In genomic region chr3:130026181-130026580, GRCm38 (mm10) we compare ENCODE assay signal across 24 mouse cellular contexts. TPM values are rescaled to one million over a fixed set of nuclear protein-coding genes. Genes with fewer than 3 reads are reported as not detected.
DNase-seq lines count a peak whose midpoint lies in the region; ATAC-seq and TF ChIP-seq lines count a peak whose summit lies in the region.
"Had no signal": no experiment of that assay in that cellular context is flagged by ENCODE, and none has a peak within 500 bp of the region (broad histone marks: within the 10 kb centered on the region; RNA-seq: fewer than 3 reads in every experiment).

No protein-coding gene starts in this region.

- H3K4me3 ChIP-seq in midbrain, embryonic 13.5 days (replicated peaks) = no peak overlapping the region
- no peak overlapping the region for H3K4me3 ChIP-seq in midbrain, embryonic 11.5 days (ENCODE audit: low read depth, low read length)
- H3K4me3 ChIP-seq in forebrain, embryonic 16.5 days (replicated peaks; ENCODE audit: low read length) = no peak overlapping the region
- H3K4me3 ChIP-seq in stomach, postnatal 0 days (ENCODE audit: low read depth, low read length) = no peak overlapping the region
- H3K4me3 ChIP-seq: embryonic facial prominence, embryonic 12.5 days; erythroblast, embryonic 14.5 days; hindbrain, embryonic 10.5 days; midbrain, embryonic 15.5 days; myocyte; neural tube, embryonic 15.5 days; stomach, embryonic 15.5 days had no signal

- H3K36me3 ChIP-seq in midbrain, embryonic 13.5 days = peaks cover 58% of the 10 kb centered on the region
- peaks cover 12% of the 10 kb centered on the region for H3K36me3 ChIP-seq in midbrain, embryonic 11.5 days (ENCODE audit: control insufficient read depth, insufficient read depth, low read length)
- H3K36me3 ChIP-seq in forebrain, embryonic 16.5 days (ENCODE audit: control insufficient read depth, insufficient read depth) = peaks cover 16% of the 10 kb centered on the region
- H3K36me3 ChIP-seq in stomach, postnatal 0 days (ENCODE audit: control insufficient read depth, insufficient read depth, low read length) = peaks cover 20% of the 10 kb centered on the region

- H3K27ac ChIP-seq in midbrain, embryonic 13.5 days = no peak overlapping the region
- no peak overlapping the region for H3K27ac ChIP-seq in midbrain, embryonic 11.5 days (ENCODE audit: low read depth, low read length)
- H3K27ac ChIP-seq in forebrain, embryonic 16.5 days (ENCODE audit: low read length) = no peak overlapping the region
- H3K27ac ChIP-seq in stomach, postnatal 0 days (replicated peaks) = no peak overlapping the region
- H3K27ac ChIP-seq: embryonic facial prominence, embryonic 12.5 days; hindbrain, embryonic 10.5 days; midbrain, embryonic 15.5 days; neural tube, embryonic 15.5 days; stomach, embryonic 15.5 days had no signal

- H3K9me3 ChIP-seq in midbrain, embryonic 13.5 days = no peaks in the 10 kb centered on the region
- H3K9me3 ChIP-seq in midbrain, embryonic 11.5 days (ENCODE audit: control insufficient read depth, low read length) = no peaks in the 10 kb centered on the region
- no peaks in the 10 kb centered on the region for H3K9me3 ChIP-seq in forebrain, embryonic 16.5 days (ENCODE audit: control insufficient read depth, low read length)
- H3K9me3 ChIP-seq in stomach, postnatal 0 days (ENCODE audit: control insufficient read depth, low read length) = no peaks in the 10 kb centered on the region
- H3K9me3 ChIP-seq: embryonic facial prominence, embryonic 12.5 days; hindbrain, embryonic 10.5 days; midbrain, embryonic 15.5 days; neural tube, embryonic 15.5 days; stomach, embryonic 15.5 days had no signal

- ATAC-seq in midbrain, embryonic 13.5 days = 0 out of 2 replicates have a peak, but pooled peaks have one; percentile 30
- ATAC-seq in midbrain, embryonic 11.5 days (ENCODE audit: low FRiP score) = no peak
- ATAC-seq in forebrain, embryonic 16.5 days = peak; percentile 40
- no peak for ATAC-seq in stomach, postnatal 0 days (ENCODE audit: low FRiP score, low TSS enrichment)
- ATAC-seq: activated CD4-positive, CD25-positive, alpha-beta regulatory T cell, adult 4 months; CD4-positive, CD25-positive, alpha-beta regulatory T cell, adult 4 months; midbrain, embryonic 15.5 days had no signal

- no peak overlapping the region for H3K4me2 ChIP-seq in midbrain, embryonic 13.5 days (replicated peaks)
- no peak overlapping the region for H3K4me2 ChIP-seq in midbrain, embryonic 11.5 days
- H3K4me2 ChIP-seq in forebrain, embryonic 16.5 days (ENCODE audit: low read length) = no peak overlapping the region
- H3K4me2 ChIP-seq in stomach, postnatal 0 days (replicated peaks; ENCODE audit: low read depth) = no peak overlapping the region
- H3K4me2 ChIP-seq: embryonic facial prominence, embryonic 12.5 days; midbrain, embryonic 15.5 days; neural tube, embryonic 15.5 days; stomach, embryonic 15.5 days had no signal

- no peak for TF ChIP-seq EP300 in stomach, postnatal 0 days (optimal IDR thresholded peaks at IDR 0.05)

- WGBS in midbrain, embryonic 13.5 days = 80% methylated on average over 10 of the region's 10 CpGs
- 92% methylated on average over 10 of the region's 10 CpGs for WGBS in midbrain, embryonic 11.5 days
- 71% methylated on average over 10 of the region's 10 CpGs for WGBS in forebrain, embryonic 16.5 days
- WGBS in stomach, postnatal 0 days = 89% methylated on average over 10 of the region's 10 CpGs

- no peak overlapping the region for H3K9ac ChIP-seq in midbrain, embryonic 13.5 days (replicated peaks)
- H3K9ac ChIP-seq in midbrain, embryonic 11.5 days (ENCODE audit: low read length) = no peak overlapping the region
- no peak overlapping the region for H3K9ac ChIP-seq in forebrain, embryonic 16.5 days (replicated peaks; ENCODE audit: low read depth, low read length)
- H3K9ac ChIP-seq in stomach, postnatal 0 days (ENCODE audit: low read length) = no peak overlapping the region
- H3K9ac ChIP-seq: embryonic facial prominence, embryonic 12.5 days; midbrain, embryonic 15.5 days; neural tube, embryonic 15.5 days; stomach, embryonic 15.5 days had no signal

- DNase-seq in cerebellum, adult 11-12 months = peak; percentile 30
- DNase-seq in cerebellum, adult 11 months = no peak
- DNase-seq in midbrain, embryonic 11.5 days (ENCODE audit: low spot score, missing footprints) = no peak
- DNase-seq in stomach, postnatal 0 days (ENCODE audit: low spot score) = peak; percentile 7
- no peak for DNase-seq in right cerebral cortex, postnatal 4 days
- no peak for DNase-seq in frontal cortex, adult 2 months (ENCODE audit: extremely low spot score in 1 of 2, low spot score in 1 of 2)
- DNase-seq: adrenal gland, postnatal 25 days; gastrocnemius, postnatal 36 days; kidney, adult 2 months; kidney, postnatal 10 days; liver; lung, postnatal 10 days; right cerebral cortex, postnatal 14 days had no signal

- H3K4me1 ChIP-seq in midbrain, embryonic 13.5 days (replicated peaks) = no peaks in the 10 kb centered on the region
- H3K4me1 ChIP-seq in midbrain, embryonic 11.5 days (ENCODE audit: control insufficient read depth, insufficient read depth, low read length) = no peaks in the 10 kb centered on the region
- no peaks in the 10 kb centered on the region for H3K4me1 ChIP-seq in forebrain, embryonic 16.5 days (replicated peaks; ENCODE audit: control insufficient read depth, insufficient read depth, low read length)
- H3K4me1 ChIP-seq in stomach, postnatal 0 days (replicated peaks; ENCODE audit: control insufficient read depth, insufficient read depth) = no peaks in the 10 kb centered on the region
- H3K4me1 ChIP-seq: embryonic facial prominence, embryonic 12.5 days; midbrain, embryonic 15.5 days; neural tube, embryonic 15.5 days; stomach, embryonic 15.5 days had no signal

- no peak for TF ChIP-seq CTCF in stomach, postnatal 0 days (IDR thresholded peaks at IDR 0.05; ENCODE audit: low read depth)

- no peaks in the 10 kb centered on the region for H3K27me3 ChIP-seq in midbrain, embryonic 13.5 days
- H3K27me3 ChIP-seq in midbrain, embryonic 11.5 days (ENCODE audit: control insufficient read depth, insufficient read depth, low read length) = no peaks in the 10 kb centered on the region
- no peaks in the 10 kb centered on the region for H3K27me3 ChIP-seq in forebrain, embryonic 16.5 days (replicated peaks; ENCODE audit: control insufficient read depth, insufficient read depth, low read length)
- no peaks in the 10 kb centered on the region for H3K27me3 ChIP-seq in stomach, postnatal 0 days (ENCODE audit: control insufficient read depth, insufficient read depth, low read length)
- H3K27me3 ChIP-seq: embryonic facial prominence, embryonic 12.5 days; midbrain, embryonic 15.5 days; neural tube, embryonic 15.5 days; stomach, embryonic 15.5 days had no signal

RNA-seq across cellular contexts. Expression of gene Sec24b, which starts 35.2 kb away (rescaled TPM):
- 29.3 and 29.9 TPM in 2 replicates for polyA plus RNA-seq in midbrain, embryonic 13.5 days (2015; fragmentation: Nextera tagmentation; extraction: Ambion mirVana)
- 25.6 and 27.0 TPM in 2 replicates for polyA plus RNA-seq in midbrain, embryonic 11.5 days (2014; fragmentation: Nextera tagmentation; extraction: Ambion mirVana)
- 30.7 and 33.6 TPM in 2 replicates for polyA plus RNA-seq in forebrain, embryonic 16.5 days (2015; fragmentation: Nextera tagmentation; extraction: Ambion mirVana)
- polyA plus RNA-seq in stomach, postnatal 0 days (2015; fragmentation: Nextera tagmentation; extraction: Ambion mirVana) = 10.9 and 12.7 TPM in 2 replicates
- 69.0 and 70.4 TPM in 2 replicates for polyA plus RNA-seq in frontal cortex, adult 2 months (2012; rRNA removed)

RNA-seq across cellular contexts. Expression of gene Mcub, which starts 56.2 kb away (rescaled TPM):
- polyA plus RNA-seq in midbrain, embryonic 13.5 days (2015; fragmentation: Nextera tagmentation; extraction: Ambion mirVana) = 3.9 TPM in 2 replicates
- polyA plus RNA-seq in midbrain, embryonic 11.5 days (2014; fragmentation: Nextera tagmentation; extraction: Ambion mirVana) = 2.5 and 2.8 TPM in 2 replicates
- polyA plus RNA-seq in forebrain, embryonic 16.5 days (2015; fragmentation: Nextera tagmentation; extraction: Ambion mirVana) = 4.7 and 7.4 TPM in 2 replicates
- polyA plus RNA-seq in stomach, postnatal 0 days (2015; fragmentation: Nextera tagmentation; extraction: Ambion mirVana) = 8.0 and 8.7 TPM in 2 replicates
- 8.5 and 9.3 TPM in 2 replicates for polyA plus RNA-seq in frontal cortex, adult 2 months (2012; rRNA removed)

Comparison
In these comparisons a context has a peak if more than half of its experiments do, and no peak if none do; other contexts are left out.
1. DNase-seq: peak in cerebellum, adult 11-12 months (single experiment) and stomach, postnatal 0 days (single experiment); none in cerebellum, adult 11 months (single experiment), midbrain, embryonic 11.5 days (single experiment), right cerebral cortex, postnatal 4 days (single experiment) and frontal cortex, adult 2 months (0 of 2).
2. ATAC-seq: peak in midbrain, embryonic 13.5 days (single experiment) and forebrain, embryonic 16.5 days (single experiment); none in midbrain, embryonic 11.5 days (single experiment) and stomach, postnatal 0 days (single experiment).